Mouse (Mus musculus): ENCODE data around the gene Gm11639. TPM values are rescaled to one million over a fixed set of nuclear protein-coding genes. Genes with fewer than 3 reads are reported as not detected.

The Gm11639 gene
- total and polyA plus RNA-seq, 2 experiments from 2014 or later: 0.01 TPM; not detected in 1

DNA sequence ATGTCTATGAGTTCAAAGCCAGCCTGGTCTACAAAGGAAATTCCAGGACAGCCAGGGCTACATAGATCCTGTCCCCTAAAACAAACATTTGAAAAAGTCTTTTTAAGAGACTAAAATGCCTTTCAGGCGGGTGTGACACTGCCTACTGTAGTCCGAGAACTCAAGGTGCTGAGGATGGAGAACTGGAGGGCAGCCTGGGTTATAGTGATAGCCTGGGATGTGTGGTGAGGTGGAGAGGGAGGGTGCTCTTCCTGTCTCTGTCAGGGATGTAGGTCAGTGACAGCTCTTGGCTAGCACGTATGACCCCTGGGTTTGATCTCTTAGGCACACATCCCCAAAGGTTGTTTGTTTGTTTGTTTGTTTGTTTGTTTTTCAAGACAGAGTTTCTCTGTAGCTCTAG lies 458.6 kb downstream of the Gm11639 start:
- no peaks in the 10 kb centered on the region for H3K9me3 ChIP-seq (replicated peaks; ENCODE audit: control insufficient read depth, low read length)
- ATAC-seq (ENCODE audit: insufficient read depth, low read depth): no peak

GRCm38 (mm10) chr11:105144508-105145210 lies 459.2 kb downstream of the Gm11639 start:
- ATAC-seq (ENCODE audit: insufficient read depth, low read depth): no peak
- no peaks in the 10 kb centered on the region for H3K9me3 ChIP-seq (replicated peaks; ENCODE audit: control insufficient read depth, low read length)
- H3K4me3 ChIP-seq (ENCODE audit: low read depth, low read length): no peak overlapping the region
- no peak overlapping the region for H3K4me2 ChIP-seq (ENCODE audit: low read depth, low read length)
- DNase-seq (ENCODE audit: low spot score): no peak
- H3K9ac ChIP-seq (replicated peaks; ENCODE audit: low read depth, low read length): no peak overlapping the region
- no peaks in the 10 kb centered on the region for H3K4me1 ChIP-seq (ENCODE audit: control insufficient read depth, insufficient read depth)
- no peaks in the 10 kb centered on the region for H3K27me3 ChIP-seq (ENCODE audit: control insufficient read depth, insufficient read depth, low read length)
- WGBS: 70% methylated on average over 11 of the region's 11 CpGs
- no peak overlapping the region for H3K27ac ChIP-seq (ENCODE audit: low read depth)
- TF ChIP-seq EP300 (IDR thresholded peaks at IDR 0.05; ENCODE audit: low read depth) (no peak), CTCF (IDR thresholded peaks at IDR 0.05; ENCODE audit: low read depth) (no peak)
- H3K36me3 ChIP-seq (replicated peaks; ENCODE audit: control insufficient read depth, insufficient read depth, low read length): peaks cover 17% of the 10 kb centered on the region; the same call in 1 of the 2 replicates

More for the DNA sequence above, 458.6 kb downstream of the Gm11639 start:
- Histone ChIP-seq H3K4me2 (ENCODE audit: low read depth, low read length) (no peak overlapping the region), H3K9ac (replicated peaks; ENCODE audit: low read depth, low read length) (no peak overlapping the region), H3K27me3 (ENCODE audit: control insufficient read depth, insufficient read depth, low read length) (no peaks in the 10 kb centered on the region), H3K27ac (ENCODE audit: low read depth) (no peak overlapping the region), H3K4me1 (ENCODE audit: control insufficient read depth, insufficient read depth) (no peaks in the 10 kb centered on the region), H3K4me3 (ENCODE audit: low read depth, low read length) (no peak overlapping the region), H3K36me3 (replicated peaks; ENCODE audit: control insufficient read depth, insufficient read depth, low read length) (peaks cover 23% of the 10 kb centered on the region; the same call in 1 of the 2 replicates)
- no peak for TF ChIP-seq CTCF (IDR thresholded peaks at IDR 0.05; ENCODE audit: low read depth)
- TF ChIP-seq EP300 (IDR thresholded peaks at IDR 0.05; ENCODE audit: low read depth): no peak
- DNase-seq (ENCODE audit: low spot score): no peak
- 71% methylated on average over 3 of the region's 3 CpGs for WGBS

DNA sequence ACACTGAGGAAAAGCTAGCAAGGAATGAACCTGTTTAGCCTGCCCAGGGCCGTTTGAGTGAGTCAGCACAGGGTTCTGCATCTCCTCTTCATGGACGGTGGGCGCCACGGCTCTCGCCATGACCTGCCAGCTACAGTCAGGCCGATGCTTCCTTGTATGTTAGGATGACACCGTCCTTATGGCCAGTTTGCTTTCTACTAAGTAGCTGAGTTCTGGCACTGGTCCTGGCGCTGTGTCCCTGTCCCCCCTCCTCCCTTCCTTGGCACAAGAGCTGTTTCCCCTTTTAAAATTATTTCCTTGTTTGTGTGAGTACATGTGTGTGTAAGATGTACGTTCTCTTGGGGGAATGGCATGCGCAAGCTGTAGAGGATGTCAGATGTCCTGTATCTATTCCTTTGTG lies 459.7 kb downstream of the Gm11639 start:
- Histone ChIP-seq H3K4me2 (ENCODE audit: low read depth, low read length) (no peak overlapping the region), H3K27me3 (ENCODE audit: control insufficient read depth, insufficient read depth, low read length) (no peaks in the 10 kb centered on the region), H3K27ac (ENCODE audit: low read depth) (no peak overlapping the region), H3K4me3 (ENCODE audit: low read depth, low read length) (no peak overlapping the region), H3K9ac (replicated peaks; ENCODE audit: low read depth, low read length) (no peak overlapping the region), H3K9me3 (replicated peaks; ENCODE audit: control insufficient read depth, low read length) (no peaks in the 10 kb centered on the region), H3K36me3 (replicated peaks; ENCODE audit: control insufficient read depth, insufficient read depth, low read length) (peaks cover 12% of the 10 kb centered on the region; the same call in 1 of the 2 replicates), H3K4me1 (ENCODE audit: control insufficient read depth, insufficient read depth) (no peaks in the 10 kb centered on the region)
- no peak for DNase-seq (ENCODE audit: low spot score)
- 79% methylated on average over 10 of the region's 10 CpGs for WGBS
- no peak for ATAC-seq (ENCODE audit: insufficient read depth, low read depth)
- TF ChIP-seq CTCF (IDR thresholded peaks at IDR 0.05; ENCODE audit: low read depth): no peak
- no peak for TF ChIP-seq EP300 (IDR thresholded peaks at IDR 0.05; ENCODE audit: low read depth)

GRCm38 (mm10) chr11:105146593-105146992 lies 461.1 kb downstream of the Gm11639 start, which contains the start of gene Gm10842:
Gm10842 (plus strand) TSS chr11:105146893.
- WGBS: 65% methylated on average over 3 of the region's 3 CpGs
- TF ChIP-seq CTCF (IDR thresholded peaks at IDR 0.05; ENCODE audit: low read depth) (no peak), EP300 (IDR thresholded peaks at IDR 0.05; ENCODE audit: low read depth) (no peak)

DNA sequence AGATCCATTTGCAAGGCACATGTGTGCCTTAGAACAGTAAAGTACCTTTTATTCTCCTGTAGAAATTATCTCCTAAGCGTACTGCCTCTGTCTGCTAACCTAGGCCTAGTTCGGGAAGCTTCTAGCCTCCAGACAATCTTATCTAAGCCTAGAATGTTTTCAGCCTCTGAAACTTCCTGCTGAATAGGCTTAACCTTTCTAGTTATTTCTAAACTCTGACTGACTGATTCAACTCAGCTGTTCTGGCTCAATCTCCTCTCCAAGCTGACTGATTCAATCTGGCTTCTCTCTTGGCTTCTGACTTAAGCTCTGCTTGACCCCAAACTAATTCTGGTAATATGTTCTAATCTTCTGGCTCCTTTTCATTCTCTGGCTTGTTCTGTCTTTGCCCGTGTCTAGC lies 463.8 kb downstream of the Gm11639 start:
- H3K27ac ChIP-seq (ENCODE audit: low read depth): no peak overlapping the region
- H3K27me3 ChIP-seq (ENCODE audit: control insufficient read depth, insufficient read depth, low read length): no peaks in the 10 kb centered on the region
- H3K9ac ChIP-seq (replicated peaks; ENCODE audit: low read depth, low read length): no peak overlapping the region
- no peak overlapping the region for H3K4me3 ChIP-seq (ENCODE audit: low read depth, low read length)
- 0 out of 2 replicates have a peak, but pooled peaks cover 6% of the 10 kb centered on the region for H3K4me1 ChIP-seq (ENCODE audit: control insufficient read depth, insufficient read depth)
- no peak for DNase-seq (ENCODE audit: low spot score)
- H3K9me3 ChIP-seq (replicated peaks; ENCODE audit: control insufficient read depth, low read length): no peaks in the 10 kb centered on the region
- no peaks in the 10 kb centered on the region for H3K36me3 ChIP-seq (replicated peaks; ENCODE audit: control insufficient read depth, insufficient read depth, low read length)
- no peak overlapping the region for H3K4me2 ChIP-seq (ENCODE audit: low read depth, low read length)
- 47% methylated on average over 3 of the region's 3 CpGs for WGBS
- no peak for ATAC-seq (ENCODE audit: insufficient read depth, low read depth)
- no peak for TF ChIP-seq EP300 (IDR thresholded peaks at IDR 0.05; ENCODE audit: low read depth)
- no peak for TF ChIP-seq CTCF (IDR thresholded peaks at IDR 0.05; ENCODE audit: low read depth)

More at GRCm38 (mm10) chr11:105146593-105146992, 461.1 kb downstream of the Gm11639 start, which contains the start of gene Gm10842:
- Histone ChIP-seq H3K4me2 (ENCODE audit: low read depth, low read length) (no peak within 1 kb of the TSS), H3K36me3 (replicated peaks; ENCODE audit: control insufficient read depth, insufficient read depth, low read length) (no peaks in the 10 kb centered on the region), H3K27ac (ENCODE audit: low read depth) (no peak within 1 kb of the TSS), H3K9me3 (replicated peaks; ENCODE audit: control insufficient read depth, low read length) (no peaks in the 10 kb centered on the region), H3K9ac (replicated peaks; ENCODE audit: low read depth, low read length) (no peak within 1 kb of the TSS), H3K4me1 (ENCODE audit: control insufficient read depth, insufficient read depth) (no peaks in the 10 kb centered on the region), H3K4me3 (ENCODE audit: low read depth, low read length) (no peak within 1 kb of the TSS), H3K27me3 (ENCODE audit: control insufficient read depth, insufficient read depth, low read length) (no peaks in the 10 kb centered on the region)
- ATAC-seq (ENCODE audit: insufficient read depth, low read depth): no peak
- no peak for DNase-seq (ENCODE audit: low spot score)

Data from heart, postnatal 0 days (tissue).